ENCODE assay signal across 8 mouse cellular contexts in genomic region chr2:128892180-128892721, GRCm38 (mm10). TPM values are rescaled to one million over a fixed set of nuclear protein-coding genes. Genes with fewer than 3 reads are reported as not detected.
DNase-seq lines count a peak whose midpoint lies in the region; ATAC-seq and TF ChIP-seq lines count a peak whose summit lies in the region.

No protein-coding gene starts in this region.

- H3K27me3 ChIP-seq in intestine, embryonic 15.5 days (replicated peaks), result no peaks in the 10 kb centered on the region

- H3K36me3 ChIP-seq in intestine, embryonic 15.5 days, result no peaks in the 10 kb centered on the region

- no peaks in the 10 kb centered on the region for H3K9me3 ChIP-seq in intestine, embryonic 15.5 days

- no peak overlapping the region for H3K27ac ChIP-seq in intestine, embryonic 15.5 days

- H3K4me2 ChIP-seq in intestine, embryonic 15.5 days (replicated peaks), result peak overlapping the region; percentile 79

- no peaks in the 10 kb centered on the region for H3K4me1 ChIP-seq in lung, adult 2 months (ENCODE audit: control insufficient read depth, insufficient read depth, low read length)
- 0 out of 2 replicates have a peak, but pooled peaks cover 4% of the 10 kb centered on the region for H3K4me1 ChIP-seq in intestine, embryonic 15.5 days (replicated peaks)

- no peak for DNase-seq in lung, adult 2 months
- no peak for DNase-seq in lung, postnatal 10 days
- DNase-seq in embryo, embryonic 10 days (ENCODE audit: low spot score), result peak; percentile 7
- DNase-seq in naive thymus-derived CD4-positive, alpha-beta T cell, adult 2 months (ENCODE audit: low read depth), result peak; percentile 16
- no peak for DNase-seq in right cerebral cortex, adult 2 months (ENCODE audit: low spot score in 2 of 2)
- no peak for DNase-seq in left cerebral cortex, postnatal 25 days (ENCODE audit: low spot score in 2 of 2)
- no peak for DNase-seq in testis, postnatal 10 days (ENCODE audit: low spot score)

- intact Hi-C loops in left cerebral cortex, postnatal 25 days (cut with DNase I), result no loop called here

- no peak for TF ChIP-seq POLR2A in lung, adult 2 months (IDR thresholded peaks at IDR 0.05; ENCODE audit: borderline replicate concordance, extremely low read depth, low read depth, low read length)

- 6% methylated on average over 36 of the region's 37 CpGs for WGBS in lung, adult 2 months
- WGBS in intestine, embryonic 15.5 days, result 5% methylated on average over 36 of the region's 37 CpGs

- H3K4me3 ChIP-seq in lung, adult 2 months (replicated peaks; ENCODE audit: extremely low read depth, low read depth, low read length), result peak overlapping the region; percentile 19
- peak overlapping the region; percentile 32 for H3K4me3 ChIP-seq in intestine, embryonic 15.5 days (replicated peaks)

- no peak for TF ChIP-seq CTCF in lung, adult 2 months (IDR thresholded peaks at IDR 0.05; ENCODE audit: insufficient read depth, low read length)

- 0 out of 2 replicates have a peak overlapping the region, but pooled peaks have one; percentile 28 for H3K9ac ChIP-seq in intestine, embryonic 15.5 days

- ATAC-seq in intestine, embryonic 15.5 days, result peak; percentile 55

RNA-seq across cellular contexts. Expression of gene Fbln7, which starts 29.5 kb away (rescaled TPM):
- polyA plus RNA-seq in lung, adult 2 months (2012; rRNA removed), result 0.38 and 1.1 TPM in 2 replicates
- 8.8 and 9.9 TPM in 2 replicates for polyA plus RNA-seq in intestine, embryonic 15.5 days (2015; fragmentation: Nextera tagmentation; extraction: Ambion mirVana)
- 1 to 10 TPM; 2.2 to 2.9 TPM for total RNA-seq in left cerebral cortex, postnatal 25 days (2021)

RNA-seq across cellular contexts. Expression of gene Zc3h8, which starts 51.6 kb away (rescaled TPM):
- 0.58 and 1.6 TPM in 2 replicates for polyA plus RNA-seq in lung, adult 2 months (2012; rRNA removed)
- polyA plus RNA-seq in intestine, embryonic 15.5 days (2015; fragmentation: Nextera tagmentation; extraction: Ambion mirVana), result 6.6 and 7.2 TPM in 2 replicates
- total RNA-seq in left cerebral cortex, postnatal 25 days (2021), result 1 to 10 TPM; 5.9 to 8.0 TPM

Comparison
In these comparisons a context has a peak if more than half of its experiments do, and no peak if none do; other contexts are left out.
1. DNase-seq: peak in embryo, embryonic 10 days (single experiment) and naive thymus-derived CD4-positive, alpha-beta T cell, adult 2 months (single experiment); none in lung, adult 2 months (single experiment), lung, postnatal 10 days (single experiment), right cerebral cortex, adult 2 months (0 of 2), left cerebral cortex, postnatal 25 days (0 of 2) and testis, postnatal 10 days (single experiment).